Mouse (Mus musculus) stomach, postnatal 0 days (tissue): ENCODE measurements around the gene Krtap14.

Source experiments
- CTCF ChIP-seq: IDR thresholded peaks from 2 replicates; pipeline ENCODE4 v1.5.1; 2016; ENCODE audit warnings: antibody characterized with exemption, low read depth, mild to moderate bottlenecking, moderate library complexity
- EP300 ChIP-seq: optimal IDR thresholded peaks from 2 replicates; pipeline ENCODE3; 2016; ENCODE audit warnings: antibody characterized with exemption

DNA sequence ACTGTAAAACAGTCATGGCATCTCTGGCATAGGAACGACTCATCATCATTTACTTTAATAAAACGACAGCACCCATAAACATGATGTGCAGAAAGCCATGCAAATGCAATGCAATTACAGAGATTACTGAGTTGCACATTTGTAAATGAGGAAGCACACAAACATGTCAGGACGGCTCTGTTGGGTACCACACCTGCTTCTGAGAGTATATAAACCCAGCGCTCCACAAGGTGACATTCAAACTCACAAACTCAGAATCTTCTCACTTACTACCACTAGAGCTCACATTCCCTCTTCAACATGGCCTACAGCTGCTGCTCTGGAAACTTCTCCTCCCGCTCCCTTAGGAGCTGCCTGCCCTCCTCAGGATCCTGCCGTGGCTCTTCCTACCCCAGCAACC is 48.3 kb downstream of the Krtap14 start, which contains the start of gene Gm5965:
- TF ChIP-seq CTCF: no peak
- no peak for TF ChIP-seq EP300
